Mouse (Mus musculus) neutrophil, adult 59 days (primary cell): ENCODE measurements around the gene Piezo1. TPM values are rescaled to one million over a fixed set of nuclear protein-coding genes. Genes with fewer than 3 reads are reported as not detected.

Source experiments
- total RNA-seq, 2 experiments: library from RNA; stranded (reverse); gene quantifications; 1 replicate in 1 of 2; 2 replicates in 1 of 2; pipeline ENCODE4 v1.2.4; 2023

Gene Piezo1
- total RNA-seq, result 10 to 100 TPM; 40.1 to 60.0 TPM

GRCm38 (mm10) chr8:122551265-122552051 is at the start of gene Piezo1:
Gene Piezo1 (minus strand): TSS chr8:122551329.

DNA sequence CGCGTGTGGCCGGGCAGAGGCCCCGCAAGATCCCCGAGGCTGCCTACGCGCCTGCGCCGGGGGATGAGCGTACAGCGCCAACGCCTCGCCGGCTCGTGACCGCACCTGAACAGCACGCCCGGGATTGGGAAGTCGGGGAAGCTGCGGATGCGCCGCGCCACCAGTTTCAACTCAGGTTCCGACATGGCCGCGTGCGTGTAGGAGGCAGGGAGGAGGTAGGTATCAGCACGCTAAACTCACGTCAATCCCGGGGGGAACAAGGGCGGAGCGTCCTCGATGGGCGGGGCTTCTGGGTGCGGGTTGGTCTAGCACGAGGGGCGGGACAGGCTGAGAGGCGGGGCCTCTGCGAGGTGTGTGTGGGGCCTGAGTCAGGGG is 25.5 kb upstream of the Piezo1 start, which contains the start of gene Aprt:
Gene Aprt, minus strand, starts transcription at position 262 of the 375 bp plus-strand sequence.

GRCm38 (mm10) chr8:122567361-122568108 is 16.4 kb upstream of the Piezo1 start, which contains the start of gene Cdt1:
Gene Cdt1 (plus strand): TSS chr8:122568015.

GRCm38 (mm10) chr8:122475580-122476320 is 75.4 kb downstream of the Piezo1 start, which contains the start of the genes Rnf166 and Ctu2:
Gene Rnf166 (minus strand): TSS chr8:122476064.
Gene Ctu2 (plus strand): TSS chr8:122476143.

DNA sequence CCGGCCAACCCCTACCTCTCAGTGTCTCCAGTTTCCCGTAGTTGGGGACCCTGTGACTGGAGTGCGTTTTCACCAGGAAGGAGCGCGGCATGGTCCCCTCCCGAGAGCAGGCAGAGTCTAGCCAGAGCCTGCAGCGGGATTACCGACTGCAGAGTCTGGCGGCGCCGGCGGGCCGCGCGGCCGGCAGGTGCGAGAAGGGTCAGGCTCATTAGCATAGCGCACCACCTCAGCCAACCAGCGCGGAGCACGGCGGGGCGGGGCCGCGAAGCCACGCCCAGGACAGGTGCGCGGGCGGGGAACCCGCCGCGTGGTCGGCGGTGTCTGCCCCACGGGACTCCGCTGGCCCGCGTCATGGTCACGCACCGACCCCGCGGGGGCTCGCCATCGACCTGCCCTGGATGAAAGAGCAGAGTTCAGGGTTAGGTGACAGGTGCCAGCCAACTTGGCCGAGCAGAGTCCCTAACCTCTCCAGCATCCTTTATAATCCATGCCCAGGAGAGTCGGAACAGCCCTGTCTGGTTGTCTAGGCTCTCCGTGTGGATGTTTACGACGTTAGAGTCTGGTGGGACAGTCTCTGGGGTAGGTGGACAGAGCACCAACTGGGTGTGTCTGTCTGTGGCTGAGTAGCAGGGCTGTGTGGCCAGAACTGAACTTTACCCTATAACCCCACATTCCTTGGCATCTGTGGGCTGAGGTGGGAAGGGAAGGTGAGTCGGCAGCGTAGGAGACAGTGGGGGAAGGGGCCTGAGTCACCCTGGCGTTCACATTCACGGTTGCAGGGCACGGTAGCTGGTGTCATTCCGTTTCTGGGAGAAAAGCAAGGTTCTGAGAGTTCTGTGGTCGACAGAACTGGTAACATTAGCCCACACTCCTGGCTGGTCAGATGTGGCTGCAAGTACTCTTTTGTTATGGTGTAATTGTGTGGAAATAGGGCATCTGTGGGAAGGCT is 90.3 kb downstream of the Piezo1 start, which contains the start of gene Snai3:
Gene Snai3, minus strand, starts transcription at position 210 of the 949 bp plus-strand sequence.

DNA sequence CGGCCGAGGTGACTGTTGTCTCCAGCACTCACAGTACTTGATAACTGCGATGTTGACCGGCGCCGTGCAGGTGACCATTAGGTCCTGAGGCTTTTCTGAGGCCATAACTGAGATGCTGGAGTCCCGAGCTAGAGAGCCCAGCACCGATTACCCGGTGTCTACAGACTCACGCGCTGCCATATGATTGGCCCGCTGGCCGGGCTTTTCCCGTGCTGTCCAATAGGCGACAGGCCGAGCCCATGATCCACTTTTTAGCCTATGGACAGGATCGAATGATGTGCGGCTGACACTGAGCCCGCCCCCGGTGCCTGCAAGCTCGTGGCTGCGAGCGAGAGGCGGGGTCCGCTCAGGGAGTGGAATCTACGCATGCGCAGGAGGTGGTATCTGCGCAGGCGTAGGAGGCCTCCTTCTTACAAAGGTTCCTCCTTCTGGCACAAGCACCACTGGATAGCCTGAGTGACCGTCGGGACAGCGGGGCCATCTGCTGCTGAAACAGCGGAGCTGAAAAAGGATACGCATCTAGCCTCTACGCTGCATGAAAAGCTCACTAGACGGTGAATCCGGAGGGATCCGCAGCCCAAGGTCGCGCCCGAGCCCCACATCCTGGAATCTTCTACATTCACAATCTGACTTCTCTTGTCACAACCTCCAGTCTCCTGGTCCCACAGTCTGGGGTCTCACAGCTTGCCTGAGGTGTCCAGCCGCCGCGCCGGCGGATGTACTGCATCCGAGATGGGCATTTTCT is 107.7 kb downstream of the Piezo1 start, which contains the start of gene Mvd:
Gene Mvd, minus strand, starts transcription at position 161 of the 745 bp plus-strand sequence.

DNA sequence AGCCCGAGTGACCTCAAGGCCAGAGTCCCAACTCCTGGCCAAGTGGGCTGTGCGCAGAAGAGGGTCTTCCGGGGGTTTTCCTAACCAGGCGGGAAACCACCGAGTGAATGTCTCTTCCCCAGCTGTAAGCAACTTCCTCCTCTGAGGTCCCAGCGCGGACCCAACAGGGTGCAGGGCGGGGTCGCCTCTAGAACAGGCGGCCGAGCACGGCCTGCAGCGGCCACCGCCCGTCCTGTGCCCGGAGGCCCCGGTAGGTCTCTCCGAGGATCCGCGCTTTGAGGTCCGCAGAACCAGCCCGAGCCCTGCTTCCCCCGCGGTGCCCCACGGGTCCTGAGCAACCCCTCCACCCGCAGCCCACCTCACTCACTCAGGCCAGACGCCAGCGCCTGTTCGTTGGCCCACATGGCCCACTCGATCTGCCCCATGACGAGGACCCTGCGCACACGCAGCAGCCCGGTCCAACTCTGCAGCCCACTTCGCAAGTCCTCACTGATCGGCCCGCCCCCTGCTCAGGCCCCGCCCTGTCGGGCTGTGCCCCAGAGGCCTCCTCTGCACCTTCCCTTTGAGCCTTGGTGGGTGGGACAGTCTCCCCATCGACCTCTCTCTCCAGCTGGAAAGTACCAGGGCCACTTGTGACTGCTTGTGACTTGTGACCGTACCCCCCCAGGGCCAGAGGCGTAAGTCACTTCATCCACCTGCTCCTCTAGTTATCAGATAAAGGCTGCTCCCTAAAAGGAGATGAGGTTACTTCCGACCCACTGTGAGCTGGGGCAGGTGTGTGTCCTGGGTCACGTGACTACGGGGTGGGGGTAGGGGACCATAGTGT is 118.5 kb downstream of the Piezo1 start, which contains the start of gene Cyba:
Gene Cyba, minus strand, starts transcription at position 488 of the 826 bp plus-strand sequence.

Other genes with a start within 250 kb of the Piezo1 start
- gene Trhr2, start 190.6 kb downstream of the Piezo1 start, total RNA-seq, result not detected
- 10 to 100 TPM; 48.2 to 51.7 TPM for gene Zc3h18, start 174.7 kb downstream of the Piezo1 start, total RNA-seq
- under 1 TPM in 1 of 2 experiments, not detected in 1; 0.53 TPM for gene Il17c, start 129.3 kb downstream of the Piezo1 start, total RNA-seq
- 100 to 1,000 TPM; 806 to 827 TPM for gene Cyba, start 118.4 kb downstream of the Piezo1 start, total RNA-seq
- 10 to 100 TPM in 1 of 2 experiments, 1 to 10 TPM in 1; 7.3 to 10.1 TPM for gene Mvd, start 107.9 kb downstream of the Piezo1 start, total RNA-seq
- not detected for gene Snai3, start 90.6 kb downstream of the Piezo1 start, total RNA-seq
- 10 to 100 TPM; 45.1 to 55.0 TPM for gene Rnf166, start 75.3 kb downstream of the Piezo1 start, total RNA-seq
- gene Ctu2, start 75.2 kb downstream of the Piezo1 start, total RNA-seq, result 10 to 100 TPM; 12.7 to 15.7 TPM
- gene Cdt1, start 16.7 kb upstream of the Piezo1 start, total RNA-seq, result 10 to 100 TPM; 50.8 to 55.3 TPM
- 100 to 1,000 TPM; 144 to 180 TPM for gene Aprt, start 25.6 kb upstream of the Piezo1 start, total RNA-seq
- 10 to 100 TPM; 78.3 to 78.7 TPM for gene Galns, start 60.1 kb upstream of the Piezo1 start, total RNA-seq
- gene Trappc2l, start 60.3 kb upstream of the Piezo1 start, total RNA-seq, result 10 to 100 TPM; 39.5 to 48.7 TPM
- gene Pabpn1l, start 71.4 kb upstream of the Piezo1 start, total RNA-seq, result not detected
- gene Cbfa2t3, start 147.8 kb upstream of the Piezo1 start, total RNA-seq, result 10 to 100 TPM; 24.7 to 28.0 TPM
- gene Acsf3, start 224.2 kb upstream of the Piezo1 start, total RNA-seq, result 1 to 10 TPM; 7.1 to 8.5 TPM